Mouse (Mus musculus): ENCODE measurements around the gene Crybb1.

GRCm38 (mm10) chr5:112244890-112245615 is 10.6 kb upstream of the Crybb1 start:
- TF ChIP-seq CEBPB (IDR thresholded peaks at IDR 0.05; ENCODE audit: low read depth): no peak
- no peak for TF ChIP-seq MAX (IDR thresholded peaks at IDR 0.05)
- TF ChIP-seq USF1 (IDR thresholded peaks at IDR 0.05; ENCODE audit: low read depth): no peak

Data from C2C12 (cell line).